Mouse (Mus musculus): ENCODE measurements at regions not wholly inside any gene's neighbourhood (a gene's known extent, or its start where the extent isn't known, plus 50 kb on each side); places are given as distances from the start of the nearest gene placed in this dataset.

GRCm38 (mm10) chr13:84741231-84741630 lies 448.0 kb upstream of the Ccnh start:
- TF ChIP-seq CTCF (IDR thresholded peaks at IDR 0.05; ENCODE audit: low read depth, low read length): no peak
- TF ChIP-seq GATA1 (IDR thresholded peaks at IDR 0.05; ENCODE audit: borderline replicate concordance, low read length): no peak
